Mouse (Mus musculus) hindbrain, embryonic 14.5 days (tissue): ENCODE measurements around the gene Pstpip1. TPM values are rescaled to one million over a fixed set of nuclear protein-coding genes. Genes with fewer than 3 reads are reported as not detected.

ENCODE experiments used
- ATAC-seq: fragments of 200-750 bp; cut with Nextera tagmentation; 2 replicates; pipeline ENCODE4 v1.8.0; 2017; ENCODE audit warnings: moderate number of reproducible peaks, mild to moderate bottlenecking, moderate TSS enrichment, moderate library complexity; ENCODE audit not compliant: low FRiP score
- DNase-seq: peaks from one replicate; pipeline ENCODE4 v3.0.0-alpha.2; 2015; ENCODE audit warnings: low spot score
- H3K27ac ChIP-seq: fragments of 300-500 bp; sonication (generic); 2 replicates; pipeline ENCODE4 v1.5.1; 2014; ENCODE audit warnings: mild to moderate bottlenecking, moderate library complexity
- H3K27me3 ChIP-seq: fragments of 300-500 bp; sonication (generic); 2 replicates; pipeline ENCODE4 v1.6.1; 2014; ENCODE audit warnings: mild to moderate bottlenecking, low read length, mixed read lengths; ENCODE audit not compliant: control insufficient read depth, insufficient read depth
- H3K36me3 ChIP-seq: fragments of 300-500 bp; sonication (generic); replicated peaks from 2 replicates; pipeline ENCODE4 v1.6.1; 2014; ENCODE audit not compliant: control insufficient read depth, insufficient read depth
- H3K4me1 ChIP-seq: fragments of 300-500 bp; sonication (generic); replicated peaks from 2 replicates; pipeline ENCODE4 v1.6.1; 2014; ENCODE audit warnings: antibody characterized with exemption, low read length, mixed read lengths; ENCODE audit not compliant: control insufficient read depth, insufficient read depth
- H3K4me2 ChIP-seq: fragments of 300-500 bp; sonication (generic); replicated peaks from 2 replicates; pipeline ENCODE4 v1.6.1; 2014; ENCODE audit warnings: mild to moderate bottlenecking, moderate library complexity
- H3K4me3 ChIP-seq: fragments of 300-500 bp; sonication (generic); replicated peaks from 2 replicates; pipeline ENCODE4 v1.5.1; 2014; ENCODE audit warnings: mild to moderate bottlenecking, low read length
- H3K9ac ChIP-seq: fragments of 300-500 bp; sonication (generic); 2 replicates; pipeline ENCODE4 v1.6.1; 2014
- H3K9me3 ChIP-seq: fragments of 300-500 bp; sonication (generic); 2 replicates; pipeline ENCODE4 v1.6.1; 2016; ENCODE audit warnings: low read length; ENCODE audit not compliant: control insufficient read depth
- WGBS: fragments of 180-500 bp; shearing (Covaris S2); extraction: QIAGEN DNeasy Blood & Tissue Kit; methylation state at CpG from one replicate; pipeline ENCODE4 v1.1.7; 2014; 5-methylcytosine and 5-hydroxymethylcytosine counted together
- polyA plus RNA-seq: library from polyadenylated mRNA; unstranded; fragments of >200 nt; fragmentation: Nextera tagmentation; extraction: Ambion mirVana; gene quantifications from 2 replicates; pipeline ENCODE4 v1.2.1, GENCODE M21; 2014

Gene Pstpip1
- polyA plus RNA-seq, 1 experiment from 2014 or later: 0.84 TPM

DNA sequence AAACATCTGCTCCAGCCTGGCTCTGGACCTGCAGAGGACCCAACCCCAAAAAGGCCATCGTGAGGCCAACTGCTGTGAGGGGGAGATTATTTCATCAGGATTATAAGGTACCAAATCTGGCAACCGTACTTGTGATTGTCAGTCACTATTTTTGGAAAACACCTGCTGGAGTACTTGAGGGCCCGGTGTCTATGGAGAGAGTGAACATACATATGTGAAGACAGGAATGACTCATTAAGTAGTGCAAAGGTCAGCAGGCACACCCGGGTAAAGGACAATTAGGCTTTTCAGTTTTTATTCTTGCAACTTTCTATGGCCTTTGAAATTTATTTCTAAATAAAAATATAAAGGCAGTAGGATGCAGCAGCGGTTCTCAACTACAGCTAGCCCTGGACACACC lies 44.2 kb downstream of the Pstpip1 start:
- peaks cover 75% of the 10 kb centered on the region for H3K36me3 ChIP-seq
- no peak overlapping the region for H3K4me3 ChIP-seq
- DNase-seq (no peak), ATAC-seq (no peak)
- H3K27ac ChIP-seq: no peak overlapping the region
- WGBS: 92% methylated on average over 5 of the region's 5 CpGs
- H3K4me1 ChIP-seq: no peaks in the 10 kb centered on the region
- no peak overlapping the region for H3K4me2 ChIP-seq
- H3K9me3 ChIP-seq: no peaks in the 10 kb centered on the region
- no peaks in the 10 kb centered on the region for H3K27me3 ChIP-seq
- no peak overlapping the region for H3K9ac ChIP-seq

DNA sequence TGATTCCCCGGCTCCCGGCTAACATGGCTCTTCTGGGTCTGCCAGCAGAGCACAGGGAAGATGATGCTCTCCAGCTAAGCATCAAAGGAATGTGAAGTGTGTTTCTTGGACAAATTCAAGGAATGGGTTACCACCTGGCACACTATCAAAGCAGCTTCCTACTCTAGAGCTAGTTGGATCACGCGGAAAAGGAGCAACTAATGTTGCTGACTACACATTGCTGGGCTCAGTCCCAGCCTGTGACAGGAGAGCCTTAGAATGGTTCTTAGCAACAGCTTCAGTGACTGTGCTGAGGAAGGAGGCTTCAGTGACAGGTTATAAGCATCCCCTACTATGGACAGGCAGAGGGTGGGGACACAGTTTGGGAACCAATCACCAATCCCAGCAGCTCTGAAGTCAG lies 44.9 kb downstream of the Pstpip1 start:
- no peaks in the 10 kb centered on the region for H3K27me3 ChIP-seq

DNA sequence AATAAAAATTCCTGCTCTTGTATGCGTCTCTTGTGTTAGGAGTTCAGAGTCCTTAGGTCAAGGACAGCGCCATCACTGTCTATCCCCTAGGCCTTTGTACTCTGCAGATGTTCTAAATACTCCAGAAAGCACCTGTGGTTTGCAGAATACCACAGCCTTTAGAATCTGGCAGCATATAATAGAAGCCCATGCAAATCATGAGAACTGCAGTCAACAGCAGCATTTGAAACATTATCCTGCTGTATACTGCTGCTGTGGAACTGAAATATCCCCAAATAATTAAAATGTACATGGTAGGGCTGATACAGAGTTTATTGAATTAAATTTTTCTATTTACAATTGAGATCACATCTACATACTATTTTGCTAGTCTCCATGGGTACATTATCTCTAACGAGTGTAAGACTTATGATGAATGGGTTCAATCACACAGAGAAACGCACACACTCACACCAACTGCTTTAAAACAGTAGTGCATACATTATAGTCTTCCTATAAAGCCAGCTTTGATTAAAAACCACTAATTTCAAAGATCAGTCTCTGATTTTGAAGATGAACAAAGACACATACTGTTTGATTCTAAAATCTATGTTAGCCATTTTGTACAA lies 45.9 kb downstream of the Pstpip1 start:
- Histone ChIP-seq H3K4me3 (no peak overlapping the region), H3K9me3 (no peaks in the 10 kb centered on the region), H3K36me3 (peaks cover 78% of the 10 kb centered on the region), H3K27ac (no peak overlapping the region), H3K4me1 (no peaks in the 10 kb centered on the region), H3K9ac (no peak overlapping the region), H3K27me3 (no peaks in the 10 kb centered on the region), H3K4me2 (no peak overlapping the region)
- 80% methylated on average over 4 of the region's 4 CpGs for WGBS
- DNase-seq: no peak
- ATAC-seq: no peak

More for the DNA sequence above, 44.9 kb downstream of the Pstpip1 start:
- ATAC-seq (no peak), DNase-seq (no peak)
- no peaks in the 10 kb centered on the region for H3K4me1 ChIP-seq
- H3K36me3 ChIP-seq: peaks cover 74% of the 10 kb centered on the region
- H3K9ac ChIP-seq: no peak overlapping the region
- WGBS: 87% methylated on average over 4 of the region's 4 CpGs
- H3K9me3 ChIP-seq: no peaks in the 10 kb centered on the region
- H3K27ac ChIP-seq: no peak overlapping the region
- no peak overlapping the region for H3K4me3 ChIP-seq
- no peak overlapping the region for H3K4me2 ChIP-seq

DNA sequence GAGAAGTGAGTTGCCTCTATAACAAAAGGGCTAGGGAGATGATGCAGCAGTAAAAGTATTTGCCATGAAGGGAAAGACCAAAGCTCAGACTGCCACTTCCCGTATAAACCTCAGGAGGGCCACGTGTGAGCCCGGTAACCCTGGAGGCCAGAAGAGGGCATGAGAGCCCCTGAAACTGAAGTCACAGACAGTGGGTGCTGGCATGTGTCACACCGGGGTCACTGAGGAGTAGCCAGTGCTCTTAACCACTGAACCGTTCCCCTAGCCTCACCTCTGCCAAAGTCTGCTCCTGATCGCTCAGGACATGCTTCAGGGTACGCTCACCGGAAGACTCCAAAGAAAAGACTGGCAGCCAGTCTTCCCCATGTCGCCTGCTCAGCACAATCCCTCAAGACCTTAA lies 52.0 kb downstream of the Pstpip1 start:
- Histone ChIP-seq H3K9ac (no peak overlapping the region), H3K9me3 (no peaks in the 10 kb centered on the region), H3K4me2 (no peak overlapping the region), H3K4me1 (no peaks in the 10 kb centered on the region), H3K36me3 (peaks cover 76% of the 10 kb centered on the region), H3K27ac (no peak overlapping the region), H3K4me3 (no peak overlapping the region), H3K27me3 (no peaks in the 10 kb centered on the region)
- WGBS: 91% methylated on average over 9 of the region's 9 CpGs
- ATAC-seq: no peak
- DNase-seq: no peak

DNA sequence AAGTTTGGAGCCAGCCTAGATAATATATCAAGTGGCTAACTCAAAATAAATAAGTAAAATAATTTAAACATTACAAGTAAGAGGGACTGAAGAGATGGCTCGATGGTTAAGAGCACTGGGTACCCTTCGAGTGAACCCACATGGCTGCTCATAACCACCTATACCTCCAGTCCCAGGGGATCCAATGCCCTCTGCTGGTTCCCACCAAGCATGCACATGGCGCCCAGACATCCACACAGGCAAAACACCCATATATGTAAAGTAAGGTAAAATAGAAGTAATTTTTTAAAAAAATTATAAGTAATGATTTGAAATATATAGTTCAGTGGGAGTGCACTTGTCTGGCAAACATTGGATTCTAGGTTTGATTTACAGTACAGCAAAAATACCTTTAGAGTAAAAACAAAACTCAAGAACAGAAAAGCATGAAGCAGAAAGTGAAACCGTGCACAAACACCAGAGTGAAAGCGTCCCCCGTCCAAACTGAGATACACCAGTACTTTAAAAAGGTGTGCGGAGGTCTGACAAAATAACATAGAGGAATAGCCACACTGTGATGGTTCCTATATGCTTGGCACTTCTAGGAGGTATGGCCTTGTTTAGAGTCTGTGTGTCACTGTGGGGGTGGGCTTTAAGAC lies 54.7 kb downstream of the Pstpip1 start:
- Histone ChIP-seq H3K4me3 (no peak overlapping the region), H3K9ac (no peak overlapping the region), H3K27me3 (no peaks in the 10 kb centered on the region), H3K9me3 (no peaks in the 10 kb centered on the region), H3K4me1 (no peaks in the 10 kb centered on the region), H3K4me2 (no peak overlapping the region), H3K36me3 (peaks cover 68% of the 10 kb centered on the region), H3K27ac (no peak overlapping the region)
- no peak for DNase-seq
- WGBS: 95% methylated on average over 7 of the region's 7 CpGs
- ATAC-seq: no peak

DNA sequence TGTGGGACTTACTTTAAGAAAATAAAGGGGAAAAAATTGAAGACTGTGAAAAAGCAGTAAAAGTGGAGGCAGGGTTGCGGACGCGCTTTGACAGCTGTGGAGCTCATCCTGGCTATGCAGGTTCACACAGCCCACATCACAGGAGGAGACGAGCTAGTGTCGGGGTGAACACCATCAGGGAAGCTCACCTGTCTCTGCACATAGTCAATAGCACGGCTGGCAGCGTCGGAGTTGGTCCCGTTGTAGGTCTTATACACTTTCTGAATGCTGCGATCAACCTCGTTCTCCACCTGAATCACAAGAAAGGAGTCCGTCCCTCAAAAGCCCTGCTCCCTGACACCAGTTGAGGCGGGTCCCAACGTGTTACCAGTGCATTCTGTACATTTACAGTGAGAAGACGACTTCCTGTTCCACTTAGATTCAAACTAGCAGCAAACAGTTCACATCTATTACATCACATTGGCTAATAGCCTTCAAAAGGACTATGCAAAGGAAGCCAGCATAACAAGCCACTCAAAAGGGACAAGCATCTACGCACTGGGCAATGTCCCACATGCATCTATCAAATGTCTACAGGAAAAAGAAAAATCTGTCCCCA lies 56.7 kb downstream of the Pstpip1 start:
- Histone ChIP-seq H3K36me3 (peaks cover 52% of the 10 kb centered on the region), H3K27ac (no peak overlapping the region), H3K4me3 (no peak overlapping the region), H3K9ac (no peak overlapping the region), H3K4me1 (no peaks in the 10 kb centered on the region), H3K4me2 (no peak overlapping the region), H3K9me3 (no peaks in the 10 kb centered on the region), H3K27me3 (no peaks in the 10 kb centered on the region)
- ATAC-seq (no peak), DNase-seq (no peak)
- 96% methylated on average over 16 of the region's 16 CpGs for WGBS

DNA sequence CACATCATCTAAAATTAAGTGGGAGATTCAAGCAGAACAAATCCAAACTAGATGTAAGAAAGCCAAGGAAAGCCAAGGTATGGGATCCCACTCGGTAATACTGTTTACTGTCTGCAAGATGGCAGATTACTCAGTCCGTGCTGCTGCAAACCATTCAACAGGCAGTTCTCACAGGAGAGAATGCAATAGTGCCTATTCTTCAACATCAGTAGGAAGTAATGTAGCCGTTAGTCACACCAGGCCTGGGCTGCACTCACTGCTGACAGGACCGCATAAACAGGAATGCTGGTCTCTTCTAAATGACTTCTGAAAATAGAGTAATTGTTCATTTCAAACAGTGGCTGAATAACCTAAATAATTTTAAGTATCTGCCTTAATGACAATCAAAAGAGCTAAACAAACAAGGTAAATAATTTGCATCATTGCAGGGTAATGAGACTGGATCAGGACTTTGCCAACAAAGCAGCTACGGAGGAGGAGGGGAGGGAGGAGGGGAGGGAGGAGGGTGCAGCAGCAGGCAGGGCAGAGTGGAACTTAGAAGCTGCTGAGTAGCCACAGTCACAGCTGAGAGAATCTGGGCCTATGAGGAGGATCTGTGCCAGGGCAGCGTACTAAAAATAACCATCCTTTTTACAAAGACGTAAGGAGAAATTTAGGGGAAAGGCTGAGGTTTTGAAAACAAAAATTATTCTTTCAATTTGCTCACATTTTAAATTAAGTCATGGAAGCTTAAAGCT lies 62.2 kb downstream of the Pstpip1 start:
- Histone ChIP-seq H3K4me3 (no peak overlapping the region), H3K27ac (no peak overlapping the region), H3K36me3 (peaks cover 5% of the 10 kb centered on the region), H3K9ac (peak overlapping the region; percentile 3; the same call in 1 of the 2 replicates), H3K9me3 (no peaks in the 10 kb centered on the region), H3K4me1 (peaks cover 20% of the 10 kb centered on the region; the same call in 1 of the 2 replicates), H3K27me3 (no peaks in the 10 kb centered on the region), H3K4me2 (no peak overlapping the region)
- DNase-seq (no peak), ATAC-seq (no peak; the same call in 1 of the 2 replicates)
- WGBS: 36% methylated on average over 7 of the region's 7 CpGs

DNA sequence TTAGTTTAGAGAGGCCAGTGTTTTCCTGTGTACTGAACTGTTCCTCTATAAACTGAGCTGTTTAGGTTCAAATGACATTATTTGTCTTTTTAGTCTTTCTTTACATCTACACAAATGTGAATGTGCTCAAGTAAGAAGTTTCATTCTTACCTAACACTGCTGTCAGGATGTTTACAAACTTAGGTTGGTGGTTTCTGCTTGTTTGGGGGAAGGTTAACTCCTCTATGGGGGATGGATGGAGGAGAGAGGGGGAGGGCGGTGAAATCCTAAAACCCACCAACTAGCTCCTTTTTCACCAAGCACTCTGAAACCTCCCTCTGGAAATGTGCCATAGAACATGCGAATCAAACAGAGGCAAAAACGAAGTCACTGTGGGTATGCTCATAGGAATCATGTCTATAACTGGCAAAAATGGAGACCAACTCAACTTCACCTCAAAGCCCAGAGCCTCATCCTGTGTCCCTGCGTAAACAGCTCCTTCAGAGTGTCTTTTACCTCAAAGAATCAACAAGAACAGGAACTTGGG lies 62.8 kb downstream of the Pstpip1 start:
- H3K9me3 ChIP-seq: no peaks in the 10 kb centered on the region
- no peak for DNase-seq
- no peak overlapping the region for H3K4me3 ChIP-seq
- no peak overlapping the region for H3K27ac ChIP-seq
- H3K36me3 ChIP-seq: no peaks in the 10 kb centered on the region; the same call in 1 of the 2 replicates
- peaks cover 20% of the 10 kb centered on the region; the same call in 1 of the 2 replicates for H3K4me1 ChIP-seq
- WGBS: 70% methylated on average over 4 of the region's 4 CpGs
- H3K9ac ChIP-seq: peak overlapping the region; percentile 3; the same call in 1 of the 2 replicates
- ATAC-seq: no peak
- H3K27me3 ChIP-seq: no peaks in the 10 kb centered on the region
- H3K4me2 ChIP-seq: no peak overlapping the region

DNA sequence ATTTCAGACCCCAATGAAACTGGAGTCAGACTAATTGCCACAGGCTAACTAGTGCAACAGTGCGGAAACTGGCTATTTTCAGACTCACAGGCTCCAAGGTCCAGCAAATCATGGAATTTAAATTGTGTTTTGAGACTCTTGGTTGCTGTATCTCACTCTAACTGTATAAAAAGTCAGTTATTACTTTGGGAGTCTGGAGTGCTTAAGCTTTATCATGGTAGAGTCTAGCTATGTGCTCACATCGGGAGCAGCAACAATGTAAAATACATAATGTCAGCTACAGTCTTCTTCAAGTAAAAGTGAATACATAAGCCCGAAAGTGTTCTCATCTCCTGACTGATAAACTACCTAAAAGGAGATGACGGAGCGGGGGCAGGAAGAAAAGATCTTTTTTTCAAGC lies 64.8 kb downstream of the Pstpip1 start:
- H3K4me3 ChIP-seq: no peak overlapping the region

More for the DNA sequence above, 64.8 kb downstream of the Pstpip1 start:
- H3K4me2 ChIP-seq: no peak overlapping the region
- H3K9me3 ChIP-seq: no peaks in the 10 kb centered on the region
- 95% methylated on average over 5 of the region's 5 CpGs for WGBS
- no peaks in the 10 kb centered on the region for H3K27me3 ChIP-seq
- no peak overlapping the region for H3K9ac ChIP-seq
- no peak for ATAC-seq
- H3K27ac ChIP-seq: no peak overlapping the region
- no peak for DNase-seq
- no peaks in the 10 kb centered on the region; the same call in 1 of the 2 replicates for H3K36me3 ChIP-seq
- H3K4me1 ChIP-seq: peaks cover 34% of the 10 kb centered on the region
